Mouse (Mus musculus): Measurements from ENCODE around the gene Psmb4. TPM values are rescaled to one million over a fixed set of nuclear protein-coding genes. Genes with fewer than 3 reads are reported as not detected.
A peak's percentile ranks its signal among the peaks of the same experiment; 100 is the strongest.
"Not testable (repeated sequence)": the region's sequence is repeated elsewhere in the genome, so short reads cannot be mapped to it uniquely, and the experiment has no call there.

Psmb4 gene
- polyA plus RNA-seq, 1 experiment from 2014 or later: 337 TPM

DNA sequence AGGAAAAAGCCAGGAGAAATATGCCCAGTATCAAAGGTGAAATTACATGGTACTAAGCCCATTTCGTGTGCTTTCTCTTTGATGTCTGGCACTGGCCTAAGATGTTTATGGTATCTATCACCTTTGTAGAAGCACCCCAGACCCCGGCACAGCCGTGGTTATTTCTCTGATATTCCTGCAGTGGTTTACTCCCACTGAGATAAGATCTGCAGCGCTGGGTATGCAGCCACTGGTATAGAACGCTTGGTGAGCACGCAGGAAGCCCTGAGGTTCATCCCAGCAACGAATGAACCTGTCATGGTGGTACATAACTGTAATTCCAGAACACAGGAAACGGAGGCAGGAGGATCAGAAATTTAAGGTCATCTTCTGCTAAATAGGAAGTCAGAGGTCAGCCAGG is 37.9 kb upstream of the Psmb4 start:
- H3K27ac ChIP-seq (replicated peaks): no peak overlapping the region
- H3K4me1 ChIP-seq: no peaks in the 10 kb centered on the region
- no peaks in the 10 kb centered on the region for H3K27me3 ChIP-seq (replicated peaks; ENCODE audit: low read depth, poor library complexity, severe bottlenecking)
- 79% methylated on average over 8 of the region's 8 CpGs for WGBS
- H3K36me3 ChIP-seq (replicated peaks): no peaks in the 10 kb centered on the region
- no peak for DNase-seq (ENCODE audit: low spot score)
- no peak overlapping the region for H3K4me3 ChIP-seq
- H3K9me3 ChIP-seq: no peaks in the 10 kb centered on the region

DNA sequence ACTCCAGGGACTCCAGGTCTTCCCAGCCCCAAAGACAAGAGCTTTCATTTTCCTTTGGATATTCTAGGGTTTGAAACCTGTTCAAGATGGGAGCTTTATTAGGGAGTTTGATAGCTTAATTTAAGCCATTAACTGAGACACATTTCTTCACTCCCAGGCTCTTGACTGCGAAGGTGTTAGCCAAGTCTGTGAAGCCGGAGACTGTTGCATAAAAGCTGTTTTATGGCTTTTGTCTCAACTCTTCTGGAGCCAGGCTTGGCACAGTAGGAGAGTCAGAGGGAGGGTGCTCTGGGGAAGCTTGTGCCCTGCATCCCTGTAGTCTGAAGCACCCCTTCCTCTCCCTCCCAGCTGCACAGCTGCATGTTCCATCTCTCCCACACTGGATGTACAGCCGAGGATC is 35.6 kb upstream of the Psmb4 start:
- Histone ChIP-seq H3K4me1 (peaks cover 7% of the 10 kb centered on the region), H3K4me3 (no peak overlapping the region), H3K36me3 (replicated peaks) (no peaks in the 10 kb centered on the region), H3K27me3 (replicated peaks; ENCODE audit: low read depth, poor library complexity, severe bottlenecking) (no peaks in the 10 kb centered on the region), H3K27ac (replicated peaks) (no peak overlapping the region), H3K9me3 (no peaks in the 10 kb centered on the region)
- no peak for DNase-seq (ENCODE audit: low spot score)
- 68% methylated on average over 3 of the region's 3 CpGs for WGBS

DNA sequence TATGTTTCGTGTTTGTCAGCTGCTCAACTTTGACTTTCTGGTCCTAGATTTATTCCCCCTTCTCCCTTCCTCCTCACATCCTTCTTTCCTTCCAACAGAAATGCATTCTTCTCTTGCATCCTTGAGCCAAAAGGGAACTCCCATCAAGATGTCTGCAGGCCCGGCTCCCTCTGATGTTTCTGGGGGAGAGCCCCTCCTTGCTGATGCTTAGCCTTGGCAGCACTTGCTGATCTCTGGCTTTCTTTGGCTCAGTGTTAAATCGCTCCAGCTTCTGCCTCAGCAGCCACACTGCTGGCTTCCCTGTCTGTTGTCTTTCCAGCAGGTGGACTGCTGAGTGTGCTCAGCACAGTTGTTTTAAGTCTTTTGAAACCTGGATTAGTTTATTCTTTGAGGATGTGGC is 34.3 kb upstream of the Psmb4 start:
- 60% methylated on average over 3 of the region's 3 CpGs for WGBS
- Histone ChIP-seq H3K27ac (replicated peaks) (no peak overlapping the region), H3K27me3 (replicated peaks; ENCODE audit: low read depth, poor library complexity, severe bottlenecking) (no peaks in the 10 kb centered on the region), H3K36me3 (replicated peaks) (no peaks in the 10 kb centered on the region), H3K4me3 (no peak overlapping the region), H3K9me3 (no peaks in the 10 kb centered on the region), H3K4me1 (peaks cover 7% of the 10 kb centered on the region)
- no peak for DNase-seq (ENCODE audit: low spot score)

DNA sequence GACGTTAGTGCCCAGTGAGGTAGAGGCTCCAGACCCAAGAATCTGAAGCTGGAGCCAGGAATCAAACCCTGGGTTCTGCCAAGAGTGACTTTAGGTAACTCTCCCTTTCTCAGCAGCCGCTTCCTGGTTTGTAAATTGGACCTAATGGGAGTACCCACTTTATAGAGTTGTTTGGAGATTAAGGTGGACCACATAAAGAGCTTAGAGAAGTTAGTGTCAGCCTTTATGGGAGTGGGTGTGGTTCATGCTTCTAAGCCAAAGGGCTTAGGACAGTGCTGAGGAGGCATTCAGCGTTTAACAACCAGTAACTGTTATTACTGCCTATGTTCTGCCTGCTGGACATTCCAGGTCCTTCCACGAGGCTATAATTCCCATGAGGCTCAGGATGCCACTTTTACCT is 32.1 kb upstream of the Psmb4 start:
- peaks cover 7% of the 10 kb centered on the region for H3K4me1 ChIP-seq
- no peak overlapping the region for H3K4me3 ChIP-seq
- DNase-seq (ENCODE audit: low spot score): no peak
- H3K9me3 ChIP-seq: no peaks in the 10 kb centered on the region
- H3K27ac ChIP-seq (replicated peaks): no peak overlapping the region
- no peaks in the 10 kb centered on the region for H3K27me3 ChIP-seq (replicated peaks; ENCODE audit: low read depth, poor library complexity, severe bottlenecking)
- H3K36me3 ChIP-seq (replicated peaks): no peaks in the 10 kb centered on the region
- WGBS: 83% methylated on average over 4 of the region's 4 CpGs

DNA sequence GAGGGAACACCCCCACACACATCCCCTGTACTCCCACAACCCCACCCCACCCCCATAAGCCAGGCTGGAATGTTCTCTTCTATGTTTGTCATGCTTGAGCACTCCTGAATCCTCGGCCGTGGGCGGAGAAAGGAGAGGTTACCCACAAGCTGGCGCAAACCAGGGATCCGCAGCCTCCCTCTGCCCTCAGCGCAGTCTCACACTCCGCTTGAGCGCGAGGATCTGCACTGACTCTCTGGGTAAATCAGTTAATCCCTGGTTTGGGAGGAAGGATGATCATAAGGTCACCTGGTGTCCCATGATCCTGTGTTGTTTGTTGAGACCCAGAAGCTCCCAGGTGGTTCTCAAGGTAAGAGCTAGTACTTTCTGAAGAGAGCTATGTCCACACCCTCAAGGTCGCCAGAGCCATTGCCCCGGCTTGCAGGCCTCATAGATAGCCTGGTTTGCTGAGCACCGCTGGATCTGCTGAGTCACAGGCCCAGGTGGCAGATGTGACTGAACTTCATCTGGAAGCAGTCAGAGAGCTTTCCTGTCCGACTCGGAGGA is 31.1 kb upstream of the Psmb4 start:
- no peak overlapping the region for H3K27ac ChIP-seq (replicated peaks)
- no peaks in the 10 kb centered on the region for H3K9me3 ChIP-seq
- 58% methylated on average over 14 of the region's 14 CpGs for WGBS
- peak; percentile 14 for DNase-seq (ENCODE audit: low spot score)
- H3K27me3 ChIP-seq (replicated peaks; ENCODE audit: low read depth, poor library complexity, severe bottlenecking): no peaks in the 10 kb centered on the region
- no peak overlapping the region for H3K4me3 ChIP-seq
- H3K4me1 ChIP-seq: peaks cover 7% of the 10 kb centered on the region
- H3K36me3 ChIP-seq (replicated peaks): no peaks in the 10 kb centered on the region

DNA sequence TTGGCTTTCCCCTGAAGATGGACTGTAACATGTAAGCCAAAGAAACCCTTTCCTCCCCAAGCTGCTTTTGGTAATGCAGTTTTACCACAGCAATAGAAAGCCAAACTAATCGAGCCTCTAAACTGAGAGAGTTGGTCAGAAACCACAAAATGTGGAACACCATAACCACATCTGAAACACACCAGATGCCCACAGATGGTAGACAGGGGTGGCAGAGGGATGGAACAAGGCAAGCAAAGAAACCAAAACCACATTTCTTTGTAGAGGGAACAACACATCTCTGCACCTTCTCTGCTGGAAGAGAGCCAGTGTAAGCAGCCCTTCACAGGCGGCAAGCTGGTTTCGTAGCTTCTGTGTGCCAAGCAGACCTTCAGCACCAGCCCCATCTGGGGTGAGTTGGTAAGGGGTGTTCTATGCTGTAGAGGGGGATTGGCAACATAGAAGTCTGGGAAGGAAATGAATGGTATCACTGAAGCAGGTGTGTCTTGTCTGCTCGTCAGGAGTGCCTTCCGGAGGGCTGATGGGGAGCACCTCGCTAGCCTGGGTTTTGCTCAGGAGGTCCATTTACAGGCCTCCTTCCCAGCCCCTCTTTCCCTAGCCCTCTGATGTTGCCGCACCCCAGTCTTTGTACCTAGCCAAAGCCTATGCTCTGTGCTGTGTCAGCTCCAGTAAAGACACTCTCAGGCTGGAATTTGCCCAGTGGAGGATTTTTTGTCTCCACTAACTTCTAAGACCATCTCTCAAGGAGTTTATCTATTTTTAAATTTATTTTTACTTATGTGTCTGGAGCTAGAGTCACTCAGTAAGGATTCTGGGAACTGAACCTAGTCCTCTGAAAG is 29.4 kb upstream of the Psmb4 start:
- Histone ChIP-seq H3K4me1 (peaks cover 7% of the 10 kb centered on the region), H3K27me3 (replicated peaks; ENCODE audit: low read depth, poor library complexity, severe bottlenecking) (no peaks in the 10 kb centered on the region), H3K4me3 (no peak overlapping the region), H3K9me3 (no peaks in the 10 kb centered on the region), H3K27ac (replicated peaks) (no peak overlapping the region), H3K36me3 (replicated peaks) (no peaks in the 10 kb centered on the region)
- WGBS: 92% methylated on average over 7 of the region's 7 CpGs
- DNase-seq (ENCODE audit: low spot score): no peak

DNA sequence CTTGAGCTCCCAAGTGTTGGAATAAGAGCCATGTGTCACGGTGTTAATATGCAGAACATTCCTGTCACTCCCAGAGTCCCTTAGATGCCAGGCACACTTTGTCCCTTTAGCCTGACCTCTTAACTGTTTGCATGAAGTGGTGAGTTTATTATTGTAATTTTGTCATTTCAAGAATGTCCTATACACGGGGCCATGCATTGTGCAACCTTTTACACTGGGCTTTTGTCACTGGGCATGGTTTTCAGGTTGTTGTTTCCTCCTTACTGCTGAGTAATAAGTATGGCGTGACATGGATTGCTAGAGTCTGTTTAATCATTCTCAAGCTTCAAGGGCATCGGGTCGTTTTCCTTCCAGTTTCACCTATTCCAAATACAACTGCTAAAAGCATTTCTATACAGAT is 27.0 kb upstream of the Psmb4 start:
- no peaks in the 10 kb centered on the region for H3K27me3 ChIP-seq (replicated peaks; ENCODE audit: low read depth, poor library complexity, severe bottlenecking)
- no peaks in the 10 kb centered on the region for H3K36me3 ChIP-seq (replicated peaks)
- no peak overlapping the region for H3K27ac ChIP-seq (replicated peaks)
- no peak for DNase-seq (ENCODE audit: low spot score)
- H3K9me3 ChIP-seq: no peaks in the 10 kb centered on the region
- H3K4me1 ChIP-seq: peaks cover 7% of the 10 kb centered on the region
- no peak overlapping the region for H3K4me3 ChIP-seq
- WGBS: 74% methylated on average over 5 of the region's 5 CpGs

DNA sequence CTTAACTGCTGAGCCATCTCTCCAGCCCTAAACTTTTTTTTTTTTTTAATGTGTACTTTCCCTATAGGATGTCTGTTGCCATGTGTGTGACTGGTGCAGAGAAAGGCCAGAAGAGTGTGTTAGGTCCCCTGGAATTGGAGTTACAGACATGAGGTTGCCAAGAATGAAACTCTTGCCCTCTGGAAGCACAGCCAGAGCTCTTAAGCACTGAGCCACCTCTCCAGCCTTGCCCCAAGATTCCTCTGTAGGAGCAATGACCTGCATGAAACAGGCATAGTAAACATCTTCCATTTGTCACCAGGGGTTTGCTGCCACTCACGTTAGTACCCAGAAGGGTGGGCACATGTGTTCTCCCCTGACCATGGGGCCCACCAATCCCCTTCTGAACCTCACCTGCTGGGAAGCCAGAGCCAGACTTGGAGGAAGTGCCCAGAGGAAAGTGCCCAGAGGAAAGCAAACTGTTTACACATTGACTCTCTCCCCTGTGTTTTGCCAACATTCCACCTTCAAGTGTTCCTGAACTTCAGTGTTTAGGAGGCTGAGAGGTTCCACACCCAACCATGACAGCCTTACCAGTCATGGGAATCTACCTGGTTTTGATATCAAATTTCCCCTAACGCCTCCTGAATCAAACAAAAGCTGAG is 24.4 kb upstream of the Psmb4 start:
- Histone ChIP-seq H3K9me3 (no peaks in the 10 kb centered on the region), H3K27me3 (replicated peaks; ENCODE audit: low read depth, poor library complexity, severe bottlenecking) (no peaks in the 10 kb centered on the region), H3K27ac (replicated peaks) (no peak overlapping the region), H3K4me1 (no peaks in the 10 kb centered on the region), H3K36me3 (replicated peaks) (no peaks in the 10 kb centered on the region), H3K4me3 (no peak overlapping the region)
- WGBS: 77% methylated on average over 2 of the region's 2 CpGs
- no peak for DNase-seq (ENCODE audit: low spot score)

DNA sequence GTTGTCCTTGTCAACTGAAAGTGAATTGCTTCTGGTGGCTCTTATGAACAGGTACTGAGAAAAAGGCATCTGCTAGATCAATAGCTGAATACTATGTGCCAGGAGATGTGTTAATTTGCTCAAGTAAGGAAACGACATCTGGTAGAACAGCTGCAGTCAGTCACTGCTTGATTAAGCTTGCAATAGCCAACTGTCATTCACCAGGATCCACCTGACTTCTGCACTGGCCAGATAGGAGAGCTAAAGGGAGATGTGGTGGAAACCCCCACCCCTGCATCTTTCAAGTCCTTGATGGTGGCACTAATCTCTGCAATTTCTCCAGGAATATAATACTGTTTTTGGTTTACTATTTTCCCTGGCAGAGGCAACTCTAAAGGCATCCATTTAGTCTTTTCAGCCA is 19.7 kb upstream of the Psmb4 start:
- Histone ChIP-seq H3K36me3 (replicated peaks) (no peaks in the 10 kb centered on the region), H3K4me1 (no peaks in the 10 kb centered on the region), H3K27me3 (replicated peaks; ENCODE audit: low read depth, poor library complexity, severe bottlenecking) (no peaks in the 10 kb centered on the region), H3K9me3 (no peaks in the 10 kb centered on the region), H3K4me3 (no peak overlapping the region), H3K27ac (replicated peaks) (no peak overlapping the region)
- WGBS: 68% methylated on average over 1 of the region's 1 CpGs
- DNase-seq (ENCODE audit: low spot score): no peak

DNA sequence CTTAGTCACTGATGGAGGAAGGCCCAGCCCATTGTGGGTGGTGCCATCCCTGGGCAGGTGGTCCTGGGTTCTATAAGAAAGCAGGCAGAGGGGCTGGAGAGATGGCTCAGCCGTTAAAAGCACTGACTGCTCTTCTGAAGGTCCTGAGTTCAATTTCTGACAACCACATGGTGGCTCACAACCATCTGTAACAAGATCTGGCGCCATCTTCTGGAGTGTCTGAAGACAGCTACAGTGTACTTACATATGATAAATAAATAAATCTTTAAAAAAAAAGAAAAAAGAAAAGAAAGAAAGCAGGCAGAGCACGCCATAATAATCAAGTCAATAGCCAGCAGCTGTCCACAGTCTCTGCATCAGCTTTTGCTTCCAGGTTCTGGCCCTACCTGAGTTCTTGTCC is 18.0 kb upstream of the Psmb4 start:
- 62% methylated on average over 3 of the region's 3 CpGs for WGBS
- H3K27ac ChIP-seq (replicated peaks); H3K27me3 ChIP-seq (replicated peaks; ENCODE audit: low read depth, poor library complexity, severe bottlenecking): not testable (repeated sequence)

DNA sequence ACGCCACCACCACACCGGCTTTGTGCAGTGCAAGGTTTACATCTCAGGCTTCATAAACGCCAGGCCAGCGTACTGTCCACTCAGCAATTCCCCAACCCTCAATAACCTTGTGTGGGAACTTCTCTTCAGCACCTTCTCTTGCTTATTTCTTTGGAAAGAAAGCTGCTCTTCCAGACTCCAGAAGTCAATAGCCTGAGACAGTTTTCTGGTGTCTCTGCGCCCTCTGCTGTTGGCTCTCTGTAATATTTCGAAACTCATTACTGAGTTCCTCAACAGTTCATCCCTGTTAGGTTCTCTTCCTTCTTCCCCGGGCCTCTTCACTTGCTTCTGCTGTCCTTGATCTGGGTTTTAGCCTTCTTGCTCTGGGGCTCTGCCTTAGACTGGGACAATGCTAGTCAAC is 16.0 kb upstream of the Psmb4 start:
- Histone ChIP-seq H3K4me1 (no peaks in the 10 kb centered on the region), H3K27me3 (replicated peaks; ENCODE audit: low read depth, poor library complexity, severe bottlenecking) (no peaks in the 10 kb centered on the region), H3K27ac (replicated peaks) (no peak overlapping the region), H3K9me3 (no peaks in the 10 kb centered on the region), H3K4me3 (no peak overlapping the region), H3K36me3 (replicated peaks) (no peaks in the 10 kb centered on the region)
- WGBS: 24% methylated on average over 7 of the region's 7 CpGs
- peak; percentile 63 for DNase-seq (ENCODE audit: low spot score)

More for the DNA sequence above, 18.0 kb upstream of the Psmb4 start:
- H3K4me1 ChIP-seq; DNase-seq (ENCODE audit: low spot score); H3K36me3 ChIP-seq (replicated peaks); H3K4me3 ChIP-seq; H3K9me3 ChIP-seq: not testable (repeated sequence)

DNA sequence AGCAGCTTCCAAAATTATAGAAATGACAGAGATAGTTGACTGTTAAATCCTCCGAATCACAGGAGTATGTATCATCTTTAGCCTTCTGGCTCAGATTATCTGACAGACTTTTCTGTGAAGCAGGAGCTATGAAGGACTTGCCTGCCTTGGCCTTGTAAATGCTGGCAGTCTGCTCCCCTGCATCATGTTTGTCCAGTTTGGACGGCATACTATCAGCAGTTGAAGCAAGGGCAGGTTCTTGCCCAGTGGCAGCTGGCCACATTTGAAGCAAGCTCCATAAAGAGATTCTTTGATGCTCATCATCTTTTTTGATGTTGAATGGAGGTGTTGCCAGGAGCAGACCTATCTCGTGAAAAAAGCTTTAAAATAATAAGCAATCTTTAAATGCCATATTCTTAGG is 7.3 kb upstream of the Psmb4 start:
- 76% methylated on average over 3 of the region's 3 CpGs for WGBS
- no peaks in the 10 kb centered on the region for H3K36me3 ChIP-seq (replicated peaks)
- no peak overlapping the region for H3K4me3 ChIP-seq
- no peak overlapping the region for H3K27ac ChIP-seq (replicated peaks)
- DNase-seq (ENCODE audit: low spot score): no peak
- H3K27me3 ChIP-seq (replicated peaks; ENCODE audit: low read depth, poor library complexity, severe bottlenecking): peaks cover 4% of the 10 kb centered on the region; the same call in 1 of the 2 replicates
- no peaks in the 10 kb centered on the region for H3K4me1 ChIP-seq
- no peaks in the 10 kb centered on the region for H3K9me3 ChIP-seq

DNA sequence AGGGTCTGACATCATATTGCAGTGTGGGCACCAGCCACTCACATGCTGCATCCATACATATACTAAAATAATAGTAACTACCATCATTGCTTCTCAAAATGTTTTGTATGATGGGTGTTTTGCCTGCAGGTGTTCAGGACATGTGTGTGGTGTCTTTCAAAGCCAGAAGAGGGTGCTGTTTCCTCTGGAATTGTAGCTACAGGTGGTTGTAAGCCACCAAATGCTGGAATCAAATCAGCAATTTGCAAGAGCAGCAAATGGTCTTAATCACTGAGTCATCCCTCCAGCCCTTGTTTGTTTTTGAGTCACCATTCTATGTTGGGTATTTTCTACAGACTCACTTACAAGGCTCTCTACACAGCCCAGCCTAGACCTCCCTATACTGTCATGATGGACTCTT is 1.8 kb upstream of the Psmb4 start:
- H3K4me1 ChIP-seq: peaks cover 16% of the 10 kb centered on the region
- no peak overlapping the region for H3K27ac ChIP-seq (replicated peaks)
- no peaks in the 10 kb centered on the region for H3K27me3 ChIP-seq (replicated peaks; ENCODE audit: low read depth, poor library complexity, severe bottlenecking)
- H3K9me3 ChIP-seq: no peaks in the 10 kb centered on the region
- H3K36me3 ChIP-seq (replicated peaks): peaks cover 23% of the 10 kb centered on the region
- no peak for DNase-seq (ENCODE audit: low spot score)
- H3K4me3 ChIP-seq: no peak overlapping the region

Data from embryonic facial prominence, embryonic 10.5 days (tissue).